Comparison of ENCODE assay signal across 17 mouse cellular contexts in genomic region chr5:30618376-30619003, GRCm38 (mm10). TPM values are rescaled to one million over a fixed set of nuclear protein-coding genes. Genes with fewer than 3 reads are reported as not detected.
DNase-seq lines count a peak whose midpoint lies in the region; ATAC-seq and TF ChIP-seq lines count a peak whose summit lies in the region.
"Had no signal": no experiment of that assay in that cellular context is flagged by ENCODE, and none has a peak within 500 bp of the region (broad histone marks: within the 10 kb centered on the region; RNA-seq: fewer than 3 reads in every experiment).

No protein-coding gene starts in this region.

- no peaks in the 10 kb centered on the region for H3K36me3 ChIP-seq in heart, embryonic 12.5 days
- no peaks in the 10 kb centered on the region for H3K36me3 ChIP-seq in liver, postnatal 0 days (replicated peaks; ENCODE audit: insufficient read depth, low read length)
- H3K36me3 ChIP-seq in liver, embryonic 11.5 days (ENCODE audit: control insufficient read depth, insufficient read depth, low read length), result no peaks in the 10 kb centered on the region
- no peaks in the 10 kb centered on the region for H3K36me3 ChIP-seq in forebrain, embryonic 12.5 days (replicated peaks)
- H3K36me3 ChIP-seq: hindbrain, embryonic 13.5 days; limb, embryonic 10.5 days; liver, embryonic 13.5 days; lung, embryonic 15.5 days had no signal

- no peaks in the 10 kb centered on the region for H3K9me3 ChIP-seq in heart, embryonic 12.5 days (replicated peaks)
- H3K9me3 ChIP-seq in liver, postnatal 0 days (ENCODE audit: low read length), result no peaks in the 10 kb centered on the region
- H3K9me3 ChIP-seq in liver, embryonic 11.5 days (ENCODE audit: control insufficient read depth, low read length), result no peaks in the 10 kb centered on the region
- no peaks in the 10 kb centered on the region for H3K9me3 ChIP-seq in forebrain, embryonic 12.5 days
- H3K9me3 ChIP-seq: hindbrain, embryonic 13.5 days; limb, embryonic 10.5 days; liver, embryonic 13.5 days; lung, embryonic 15.5 days had no signal

- TF ChIP-seq EP300 in liver, postnatal 0 days (IDR thresholded peaks at IDR 0.05; ENCODE audit: low read depth), result no peak

- 77% methylated on average over 8 of the region's 8 CpGs for WGBS in heart, embryonic 12.5 days
- WGBS in liver, postnatal 0 days (ENCODE audit: insufficient replicate concordance), result 64% methylated on average over 8 of the region's 8 CpGs
- 71% methylated on average over 8 of the region's 8 CpGs for WGBS in liver, embryonic 11.5 days
- 82% methylated on average over 8 of the region's 8 CpGs for WGBS in forebrain, embryonic 12.5 days

- peaks cover 69% of the 10 kb centered on the region for H3K4me1 ChIP-seq in heart, embryonic 12.5 days (replicated peaks)
- peaks cover 36% of the 10 kb centered on the region for H3K4me1 ChIP-seq in liver, postnatal 0 days (ENCODE audit: insufficient read depth)
- H3K4me1 ChIP-seq in liver, embryonic 11.5 days (replicated peaks; ENCODE audit: control insufficient read depth, insufficient read depth, low read length), result peaks cover 33% of the 10 kb centered on the region
- peaks cover 27% of the 10 kb centered on the region for H3K4me1 ChIP-seq in forebrain, embryonic 12.5 days

- peak overlapping the region; percentile 65 for H3K27ac ChIP-seq in heart, embryonic 12.5 days (ENCODE audit: poor library complexity, severe bottlenecking)
- H3K27ac ChIP-seq in liver, postnatal 0 days (ENCODE audit: low read depth), result peak overlapping the region; percentile 86
- H3K27ac ChIP-seq in liver, embryonic 11.5 days (ENCODE audit: low read depth, low read length), result no peak overlapping the region
- no peak overlapping the region for H3K27ac ChIP-seq in forebrain, embryonic 12.5 days
- H3K27ac ChIP-seq: hindbrain, embryonic 13.5 days; limb, embryonic 10.5 days; liver, embryonic 13.5 days; lung, embryonic 15.5 days had no signal

- peaks cover 26% of the 10 kb centered on the region for H3K27me3 ChIP-seq in heart, embryonic 12.5 days (replicated peaks)
- peaks cover 30% of the 10 kb centered on the region for H3K27me3 ChIP-seq in liver, postnatal 0 days (ENCODE audit: insufficient read depth, low read length)
- peaks cover 31% of the 10 kb centered on the region for H3K27me3 ChIP-seq in liver, embryonic 11.5 days (replicated peaks; ENCODE audit: control insufficient read depth, insufficient read depth, low read length)
- peaks cover 48% of the 10 kb centered on the region for H3K27me3 ChIP-seq in forebrain, embryonic 12.5 days

- DNase-seq in cerebellum, adult 8-10 months, result peak; percentile 9
- no peak for DNase-seq in cerebellum, adult 11 months
- DNase-seq in heart, adult 9 months (ENCODE audit: low spot score in 2 of 2), result no peak
- DNase-seq in liver, postnatal 0 days, result peak; percentile 23
- no peak for DNase-seq in liver, embryonic 11.5 days (ENCODE audit: low spot score)
- DNase-seq: B cell, adult 2 months; embryo, embryonic 11 days; forebrain, postnatal 0 days; layer of hippocampus, adult 9-11 months; liver, embryonic 13.5 days; right cerebral cortex, postnatal 25 days had no signal

- no peak overlapping the region for H3K4me3 ChIP-seq in heart, embryonic 12.5 days
- H3K4me3 ChIP-seq in liver, postnatal 0 days (ENCODE audit: low read depth, low read length), result no peak overlapping the region
- no peak overlapping the region for H3K4me3 ChIP-seq in liver, embryonic 11.5 days (ENCODE audit: low read depth, low read length)
- H3K4me3 ChIP-seq in forebrain, embryonic 12.5 days (replicated peaks), result no peak overlapping the region
- H3K4me3 ChIP-seq: hindbrain, embryonic 13.5 days; limb, embryonic 10.5 days; liver, embryonic 13.5 days; lung, embryonic 15.5 days had no signal

- H3K4me2 ChIP-seq in heart, embryonic 12.5 days, result no peak overlapping the region
- H3K4me2 ChIP-seq in liver, postnatal 0 days (ENCODE audit: low read depth, low read length), result no peak overlapping the region
- no peak overlapping the region for H3K4me2 ChIP-seq in liver, embryonic 11.5 days
- H3K4me2 ChIP-seq in forebrain, embryonic 12.5 days, result no peak overlapping the region
- H3K4me2 ChIP-seq: hindbrain, embryonic 13.5 days; liver, embryonic 13.5 days; lung, embryonic 15.5 days had no signal

- TF ChIP-seq CTCF in liver, postnatal 0 days (IDR thresholded peaks at IDR 0.05; ENCODE audit: low read depth), result no peak

- H3K9ac ChIP-seq in heart, embryonic 12.5 days, result no peak overlapping the region; the same call in 1 of the 2 replicates
- no peak overlapping the region for H3K9ac ChIP-seq in liver, postnatal 0 days (replicated peaks)
- H3K9ac ChIP-seq in liver, embryonic 11.5 days (ENCODE audit: low read depth, low read length), result no peak overlapping the region
- no peak overlapping the region for H3K9ac ChIP-seq in forebrain, embryonic 12.5 days
- H3K9ac ChIP-seq: forebrain, postnatal 0 days; hindbrain, embryonic 13.5 days; liver, embryonic 13.5 days; lung, embryonic 15.5 days had no signal

- no peak for ATAC-seq in heart, embryonic 12.5 days (ENCODE audit: insufficient number of reproducible peaks, low FRiP score)
- peak; percentile 38; the same call in 1 of the 2 replicates for ATAC-seq in liver, postnatal 0 days
- ATAC-seq in liver, embryonic 11.5 days (replicated peaks; ENCODE audit: low FRiP score), result no peak
- ATAC-seq in forebrain, embryonic 12.5 days (ENCODE audit: low FRiP score), result no peak
- ATAC-seq: forebrain, postnatal 0 days; inflammation-experienced regulatory T-cells, adult 6 months had no signal

RNA-seq across cellular contexts. Expression of gene Slc35f6, which starts 29.2 kb away (rescaled TPM):
- polyA plus RNA-seq in heart, embryonic 12.5 days (2016; fragmentation: Nextera tagmentation; extraction: Ambion mirVana), result 21.4 and 24.9 TPM in 2 replicates
- 13.8 and 14.2 TPM in 2 replicates for polyA plus RNA-seq in liver, postnatal 0 days (2015; fragmentation: Nextera tagmentation; extraction: Ambion mirVana)
- polyA plus RNA-seq in liver, embryonic 11.5 days (2014; fragmentation: Nextera tagmentation; extraction: Ambion mirVana), result 17.6 and 18.6 TPM in 2 replicates
- 22.0 and 24.6 TPM in 2 replicates for polyA plus RNA-seq in forebrain, embryonic 12.5 days (2016; fragmentation: Nextera tagmentation; extraction: Ambion mirVana)

RNA-seq across cellular contexts. Expression of gene Kcnk3, which starts 30.5 kb away (rescaled TPM):
- polyA plus RNA-seq in heart, embryonic 12.5 days (2016; fragmentation: Nextera tagmentation; extraction: Ambion mirVana), result 45.1 and 46.2 TPM in 2 replicates
- 0.26 and 0.46 TPM in 2 replicates for polyA plus RNA-seq in liver, postnatal 0 days (2015; fragmentation: Nextera tagmentation; extraction: Ambion mirVana)
- 0.75 and 1.6 TPM in 2 replicates for polyA plus RNA-seq in liver, embryonic 11.5 days (2014; fragmentation: Nextera tagmentation; extraction: Ambion mirVana)
- polyA plus RNA-seq in forebrain, embryonic 12.5 days (2016; fragmentation: Nextera tagmentation; extraction: Ambion mirVana), result 0.54 and 0.64 TPM in 2 replicates

RNA-seq across cellular contexts. Expression of gene Cenpa, which starts 48.1 kb away (rescaled TPM):
- polyA plus RNA-seq in heart, embryonic 12.5 days (2016; fragmentation: Nextera tagmentation; extraction: Ambion mirVana), result 264 and 282 TPM in 2 replicates
- 135 and 145 TPM in 2 replicates for polyA plus RNA-seq in liver, postnatal 0 days (2015; fragmentation: Nextera tagmentation; extraction: Ambion mirVana)
- 326 and 357 TPM in 2 replicates for polyA plus RNA-seq in liver, embryonic 11.5 days (2014; fragmentation: Nextera tagmentation; extraction: Ambion mirVana)
- polyA plus RNA-seq in forebrain, embryonic 12.5 days (2016; fragmentation: Nextera tagmentation; extraction: Ambion mirVana), result 325 and 333 TPM in 2 replicates

Comparison
In these comparisons a context has a peak if more than half of its experiments do, and no peak if none do; other contexts are left out.
1. DNase-seq: peak in cerebellum, adult 8-10 months (single experiment) and liver, postnatal 0 days (single experiment); none in cerebellum, adult 11 months (single experiment), heart, adult 9 months (0 of 2) and liver, embryonic 11.5 days (single experiment).
2. H3K27ac ChIP-seq: peak in heart, embryonic 12.5 days (single experiment) and liver, postnatal 0 days (single experiment); none in liver, embryonic 11.5 days (single experiment) and forebrain, embryonic 12.5 days (single experiment).
3. RNA of gene Kcnk3, which starts 30.5 kb away (polyA plus RNA-seq): 45.1 to 46.2 TPM in heart, embryonic 12.5 days; 0.75 to 1.6 TPM in liver, embryonic 11.5 days, 0.54 to 0.64 TPM in forebrain, embryonic 12.5 days and 0.26 to 0.46 TPM in liver, postnatal 0 days; every median in the first group is over 10 times any median in the second.